Mouse (Mus musculus) liver, embryonic 14.5 days (tissue): Measurements from ENCODE around the gene Olfr473.

ENCODE experiments used
- CTCF ChIP-seq: IDR thresholded peaks from 2 replicates; pipeline ENCODE4 v1.5.1; 2016; ENCODE audit warnings: antibody characterized with exemption, low read depth, control low read depth
- EP300 ChIP-seq: IDR thresholded peaks from 2 replicates; pipeline ENCODE4 v1.6.1; 2016; ENCODE audit warnings: antibody characterized with exemption, low read depth

- no peak for TF ChIP-seq CTCF
- no peak for TF ChIP-seq EP300
These were observed 32.6 kb upstream of the Olfr473 start, which contains the start of gene Olfr472 for GRCm38 (mm10) chr7:107897602-107898001.
